Comparison of ENCODE assay signal across 20 mouse cellular contexts in the genomic region with DNA sequence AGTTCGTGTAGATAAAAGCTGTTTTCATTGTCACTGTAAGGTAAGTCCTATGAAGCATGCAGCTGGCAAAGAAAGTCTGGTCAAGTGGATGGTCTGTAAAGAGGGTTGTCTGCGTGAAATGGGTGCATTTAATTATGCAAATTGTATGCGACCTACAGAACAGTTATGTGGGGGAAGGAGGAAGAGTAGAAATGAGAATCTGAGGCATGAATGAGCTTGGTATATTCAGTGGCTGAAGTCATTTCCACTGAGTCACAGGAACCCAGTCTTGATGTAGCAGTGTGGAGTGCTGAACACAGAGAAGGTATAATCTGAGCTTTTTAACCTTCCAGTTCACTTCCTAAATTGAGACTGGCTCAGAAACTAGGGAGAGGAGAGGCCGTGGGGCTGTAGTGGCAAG.
"Had no signal": no experiment of that assay in that cellular context is flagged by ENCODE, and none has a peak within 500 bp of the region (broad histone marks: within the 10 kb centered on the region; RNA-seq: fewer than 3 reads in every experiment).

No protein-coding gene starts in this region.

- DNase-seq: kidney, adult 11 months; kidney, adult 8-10 months; kidney, postnatal 10 days; kidney, postnatal 36 days; layer of hippocampus, postnatal 36 days; liver, embryonic 13.5 days; lung, adult 2 months; lung, postnatal 14 days; lung, postnatal 4 days; right cerebral cortex, adult 18-20 months; right cerebral cortex, postnatal 14 days; right cerebral cortex, postnatal 4 days; thymus, adult 2 months; thymus, postnatal 25 days had no signal

- H3K27me3 ChIP-seq: kidney, embryonic 15.5 days; liver, embryonic 13.5 days; midbrain, embryonic 12.5 days had no signal

- H3K27ac ChIP-seq: kidney, embryonic 15.5 days; left cerebral cortex, adult 2 months; liver, embryonic 13.5 days; midbrain, embryonic 12.5 days; stomach, postnatal 0 days had no signal

- ATAC-seq: midbrain, embryonic 16.5 days had no signal

- H3K9ac ChIP-seq: kidney, embryonic 15.5 days; liver, embryonic 13.5 days; midbrain, embryonic 12.5 days had no signal

- H3K4me1 ChIP-seq: kidney, embryonic 15.5 days; liver, embryonic 13.5 days had no signal

- H3K9me3 ChIP-seq: kidney, embryonic 15.5 days; liver, embryonic 13.5 days; midbrain, embryonic 12.5 days had no signal

- H3K4me3 ChIP-seq: kidney, embryonic 15.5 days; left cerebral cortex, adult 2 months; liver, embryonic 13.5 days; midbrain, embryonic 12.5 days; myocyte had no signal

- H3K4me2 ChIP-seq: kidney, embryonic 15.5 days; liver, embryonic 13.5 days; midbrain, embryonic 12.5 days had no signal
